Mouse (Mus musculus): ENCODE measurements around the gene Xrcc2. TPM values are rescaled to one million over a fixed set of nuclear protein-coding genes. Genes with fewer than 3 reads are reported as not detected.

Gene Xrcc2
- 2.3 and 3.2 TPM in 2 replicates for polyA plus RNA-seq (2015; fragmentation: Nextera tagmentation; extraction: Ambion mirVana)

GRCm38 (mm10) chr5:25705567-25706349, at the start of gene Xrcc2:
Gene Xrcc2 (minus strand): TSS chr5:25705825.

Other genes with a start within 250 kb of the Xrcc2 start
- gene Kmt2c, start 207.0 kb downstream of the Xrcc2 start, polyA plus RNA-seq (2015; fragmentation: Nextera tagmentation; extraction: Ambion mirVana) = 6.1 and 6.2 TPM in 2 replicates
- not detected in 2 replicates for gene Cct8l1, start 189.8 kb downstream of the Xrcc2 start, polyA plus RNA-seq (2015; fragmentation: Nextera tagmentation; extraction: Ambion mirVana)
- 4.6 and 9.3 TPM in 2 replicates for gene Actr3b, start 54.2 kb upstream of the Xrcc2 start, polyA plus RNA-seq (2015; fragmentation: Nextera tagmentation; extraction: Ambion mirVana)
- 0.16 and 0.18 TPM in 2 replicates for gene Gm21663, start 236.6 kb upstream of the Xrcc2 start, polyA plus RNA-seq (2015; fragmentation: Nextera tagmentation; extraction: Ambion mirVana)
- 0.11 and 0.23 TPM in 2 replicates for gene Gm21671, start 248.6 kb upstream of the Xrcc2 start, polyA plus RNA-seq (2015; fragmentation: Nextera tagmentation; extraction: Ambion mirVana)